In genomic region chr17:63289317-63289913, GRCm38 (mm10) we compare ENCODE assay signal across 8 mouse cellular contexts.
DNase-seq lines count a peak whose midpoint lies in the region.

No protein-coding gene starts in this region.

- peak; percentile 45 for DNase-seq in adrenal gland, postnatal 10 days
- DNase-seq in adrenal gland, postnatal 4 days (ENCODE audit: low spot score in 2 of 2) = no peak
- peak; percentile 21 for DNase-seq in left cerebral cortex, postnatal 4 days
- no peak for DNase-seq in left cerebral cortex, adult 11 months (ENCODE audit: low spot score)
- DNase-seq in cerebellum, adult 9-11 months = peak; percentile 44
- DNase-seq in kidney, postnatal 4 days = peak; percentile 53 to 64
- no peak for DNase-seq in frontal cortex, postnatal 36 days (ENCODE audit: low spot score in 2 of 2)
- no peak for DNase-seq in right cerebral cortex, postnatal 14 days

- intact Hi-C loops in left cerebral cortex, postnatal 4 days (cut with DNase I) = no loop called here

Comparison
In these comparisons a context has a peak if more than half of its experiments do, and no peak if none do; other contexts are left out.
1. DNase-seq: peak in adrenal gland, postnatal 10 days (single experiment), left cerebral cortex, postnatal 4 days (single experiment), cerebellum, adult 9-11 months (single experiment) and kidney, postnatal 4 days (2 of 2); none in adrenal gland, postnatal 4 days (0 of 2), left cerebral cortex, adult 11 months (single experiment), frontal cortex, postnatal 36 days (0 of 2) and right cerebral cortex, postnatal 14 days (single experiment).